Mouse (Mus musculus) G1E-ER4 (cell line): ENCODE data around the gene Scube2. TPM values are rescaled to one million over a fixed set of nuclear protein-coding genes. Genes with fewer than 3 reads are reported as not detected.

Experiments used
- GATA1 ChIP-seq: IDR thresholded peaks from one replicate; pipeline ENCODE4 v1.8.0; 2012; ENCODE audit warnings: low read length, inconsistent platforms
- polyA plus RNA-seq: library from polyadenylated mRNA; stranded (reverse); fragments of >175 nt; gene quantifications from 2 replicates; pipeline ENCODE4 v1.2.3, GENCODE M21; 2012

Gene Scube2
- polyA plus RNA-seq, 1 experiment: 0.08 TPM

DNA sequence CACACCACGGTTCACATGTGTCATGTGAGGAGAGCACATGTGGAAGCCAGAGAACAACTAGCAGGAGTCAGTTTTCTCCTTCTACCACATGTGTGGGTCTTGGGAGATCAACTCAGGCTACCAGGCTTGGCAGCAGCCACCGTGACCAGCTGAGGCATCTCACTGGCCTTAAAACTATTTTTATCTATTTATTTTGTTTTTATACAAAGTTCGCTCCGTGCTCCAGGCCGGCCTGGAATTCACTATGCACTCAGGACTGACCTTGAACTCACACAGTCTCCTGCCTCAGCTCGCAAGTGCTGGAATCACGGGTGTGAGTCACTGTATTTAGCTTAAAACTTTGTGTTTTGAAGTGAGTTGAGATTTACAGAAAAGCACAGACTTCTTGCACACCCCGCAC lies 38.6 kb downstream of the Scube2 start:
- TF ChIP-seq GATA1: no peak

DNA sequence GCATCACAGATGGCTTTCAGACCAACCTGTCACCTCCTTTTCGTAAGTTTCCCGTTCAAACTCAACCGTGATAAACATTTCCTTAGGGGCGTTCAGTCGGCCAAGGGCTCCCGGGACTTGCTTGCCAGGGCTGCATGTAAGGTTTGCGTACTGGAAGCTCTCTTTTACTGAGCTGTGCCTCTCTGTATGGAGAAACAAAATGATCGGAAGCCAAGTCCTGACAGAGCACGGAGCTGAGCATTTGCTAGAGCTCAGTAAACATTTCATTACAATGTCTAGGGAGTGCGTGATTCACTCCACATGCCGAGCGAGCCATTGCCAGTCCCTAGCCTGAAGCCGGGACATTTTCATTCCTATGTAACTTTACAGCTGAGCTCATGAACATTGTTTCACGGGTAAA lies 40.2 kb downstream of the Scube2 start:
- no peak for TF ChIP-seq GATA1

DNA sequence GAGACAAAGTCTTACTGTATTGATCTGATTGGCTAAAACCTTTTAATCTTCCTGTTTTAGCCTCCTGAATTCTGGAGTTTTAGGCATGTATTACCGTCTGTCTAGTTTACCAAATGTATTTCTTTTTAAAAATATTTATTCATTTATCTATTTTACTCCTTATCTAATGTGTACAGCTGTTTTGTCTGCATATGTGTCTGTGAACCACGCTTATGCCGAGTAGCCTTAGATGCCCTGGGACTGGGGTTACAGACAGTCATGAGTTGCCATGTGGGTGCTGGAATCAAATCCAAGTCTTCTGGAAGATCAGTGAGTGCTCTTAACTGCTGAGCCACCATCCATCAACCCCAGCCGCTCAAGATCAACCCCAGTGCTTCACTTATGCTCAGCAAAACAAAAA lies 46.9 kb downstream of the Scube2 start:
- TF ChIP-seq GATA1: no peak

DNA sequence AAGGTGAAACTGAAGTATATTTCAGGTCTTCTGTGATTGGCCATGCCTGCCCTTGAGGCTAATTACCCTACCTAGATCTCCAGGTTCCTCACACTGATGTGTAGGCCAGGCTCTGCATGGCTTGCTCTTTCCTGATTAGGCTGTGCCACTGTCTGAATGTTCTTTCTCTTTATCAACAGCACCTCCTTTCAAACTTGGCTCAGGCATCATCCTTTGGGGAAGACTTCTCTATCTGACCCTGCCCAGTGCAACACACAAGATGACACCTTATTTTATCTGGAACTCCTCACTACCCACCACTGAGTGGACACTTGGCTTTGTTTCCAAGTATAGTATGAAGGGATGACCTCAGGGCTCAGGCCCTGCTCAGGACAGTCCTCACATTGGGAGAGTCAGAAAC lies 47.5 kb downstream of the Scube2 start:
- no peak for TF ChIP-seq GATA1

DNA sequence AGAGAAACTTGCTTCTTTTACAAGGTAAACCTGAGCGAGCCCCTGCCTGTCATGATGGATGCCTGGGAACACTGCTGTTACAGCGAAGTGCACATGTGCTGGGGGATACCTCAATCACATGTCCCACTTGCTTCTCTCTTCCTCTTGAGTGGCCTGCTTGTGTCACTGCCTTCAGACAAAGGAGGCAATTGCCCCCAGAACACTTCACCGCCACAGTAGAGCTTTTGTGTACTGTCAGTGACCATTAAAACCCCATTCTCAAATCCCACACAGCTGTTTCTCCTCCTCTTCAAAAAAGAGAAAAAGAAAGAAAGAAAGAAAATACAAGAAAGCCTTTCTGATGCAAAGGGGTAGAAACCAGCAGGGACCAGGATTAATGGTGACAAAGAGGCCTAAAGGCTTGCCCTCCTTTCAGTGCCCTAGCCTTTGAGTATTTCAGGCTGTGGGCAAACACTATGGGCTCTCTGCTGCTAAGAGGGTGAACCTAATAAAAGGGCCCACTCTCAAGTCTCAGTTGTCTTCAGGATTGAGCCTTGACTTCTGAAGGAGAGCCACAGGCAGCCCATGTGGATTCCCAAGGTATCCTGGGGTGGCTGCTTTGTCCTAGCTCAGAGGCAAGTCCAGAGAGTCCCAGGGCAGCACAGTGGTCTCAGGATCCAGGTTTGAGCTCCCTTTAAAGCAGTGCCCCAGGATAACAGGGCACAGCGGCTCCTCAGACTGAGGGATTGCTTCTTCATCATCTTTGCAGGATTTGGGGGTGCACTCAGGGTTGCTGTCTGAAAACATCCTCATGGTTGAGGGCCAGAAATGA lies 51.9 kb downstream of the Scube2 start:
- no peak for TF ChIP-seq GATA1

DNA sequence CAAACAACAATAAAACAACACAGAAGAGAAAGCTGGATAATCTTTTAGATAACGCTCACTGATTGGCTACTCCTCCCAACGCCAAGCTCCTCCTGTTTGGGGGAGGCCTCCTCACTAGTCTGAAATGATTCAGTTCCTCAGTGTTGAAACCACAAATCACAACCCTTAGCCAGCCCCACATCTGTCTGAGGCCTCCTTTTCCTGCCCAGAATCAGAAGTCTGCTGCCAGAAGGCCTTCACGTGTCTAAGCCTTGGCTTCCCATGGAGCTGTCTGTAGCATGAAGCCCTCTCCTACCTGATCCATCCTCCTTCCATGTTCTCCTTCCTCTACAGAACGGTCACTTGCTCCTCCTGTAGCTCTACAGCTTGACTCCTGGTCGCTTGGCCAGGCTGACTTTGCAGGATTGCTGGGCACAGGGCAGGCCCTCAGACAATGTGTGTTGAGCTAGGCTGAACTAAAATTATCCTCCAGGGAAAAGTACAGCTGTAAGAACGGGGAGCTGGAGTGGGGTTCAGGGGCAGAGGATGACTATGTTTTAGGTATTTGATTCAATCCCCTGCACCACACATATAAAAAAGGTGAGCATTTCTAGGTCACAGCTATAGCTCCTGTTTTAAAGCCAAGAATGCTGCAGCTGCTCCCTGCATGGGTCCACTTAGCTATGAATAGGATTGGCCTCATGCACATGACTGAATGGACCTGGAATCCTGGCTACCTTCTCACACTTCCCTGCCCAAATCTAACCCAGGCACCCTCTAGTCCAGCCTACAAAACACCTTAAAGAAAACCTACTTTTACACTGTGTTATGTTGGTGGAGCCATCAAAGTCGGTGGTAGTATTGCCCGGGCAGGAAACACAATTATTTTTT lies 57.6 kb downstream of the Scube2 start:
- no peak for TF ChIP-seq GATA1

DNA sequence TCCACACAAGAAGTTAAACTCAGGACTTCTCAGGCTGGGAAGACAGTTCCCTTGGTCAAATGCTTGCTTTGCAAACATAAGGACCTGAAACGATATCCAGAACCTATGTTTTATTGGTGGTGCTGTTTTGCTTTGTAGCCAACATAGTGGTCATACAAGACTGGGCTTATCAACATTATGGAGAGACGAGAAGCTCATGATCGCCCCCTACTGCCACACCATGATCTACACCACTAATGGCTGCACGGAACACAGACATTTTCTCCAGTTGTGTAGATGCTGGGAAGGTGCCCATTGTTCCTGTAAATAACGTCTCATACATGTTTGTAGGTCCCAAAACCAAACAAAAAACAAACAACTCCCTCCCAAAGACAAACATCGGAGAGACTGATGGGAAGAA lies 60.6 kb downstream of the Scube2 start:
- TF ChIP-seq GATA1: no peak

DNA sequence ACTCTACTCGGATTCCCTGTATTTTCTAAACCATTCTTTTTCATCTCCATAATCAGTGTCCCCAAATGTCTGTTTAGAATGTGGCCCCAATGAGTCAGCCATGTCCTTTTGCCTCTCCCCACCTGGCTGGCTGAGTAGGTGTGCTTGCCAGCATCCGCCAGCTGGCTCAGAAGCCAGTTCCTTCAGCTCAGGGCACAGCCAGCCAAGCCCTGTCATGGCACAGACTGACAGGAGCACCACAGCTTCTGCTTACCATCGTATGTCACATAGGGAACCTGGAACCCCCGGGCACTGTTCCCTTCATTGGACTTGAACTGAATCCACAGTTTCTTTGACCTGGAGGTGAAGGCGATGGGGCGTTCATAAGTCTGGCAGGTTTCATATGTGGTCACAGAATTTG lies 61.1 kb downstream of the Scube2 start:
- no peak for TF ChIP-seq GATA1

DNA sequence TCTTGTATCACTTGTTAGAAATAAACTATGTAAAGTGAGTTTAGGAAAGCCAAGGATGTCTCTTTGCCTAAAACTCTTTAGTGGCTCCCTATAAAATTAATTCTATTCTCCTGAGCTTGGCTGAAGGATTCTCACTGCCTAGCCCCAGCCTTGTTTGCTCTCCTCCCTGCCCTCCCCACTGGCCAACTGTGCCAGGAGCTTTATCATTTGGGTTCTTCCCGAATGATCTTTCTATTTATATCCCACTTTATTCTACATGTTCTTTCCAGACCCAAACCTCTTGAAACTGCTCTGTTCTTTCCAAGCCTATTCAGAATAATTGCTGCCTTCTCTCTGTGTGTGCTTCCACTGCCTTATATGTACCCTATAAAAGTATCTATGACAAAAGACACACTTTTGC lies 62.0 kb downstream of the Scube2 start:
- no peak for TF ChIP-seq GATA1

DNA sequence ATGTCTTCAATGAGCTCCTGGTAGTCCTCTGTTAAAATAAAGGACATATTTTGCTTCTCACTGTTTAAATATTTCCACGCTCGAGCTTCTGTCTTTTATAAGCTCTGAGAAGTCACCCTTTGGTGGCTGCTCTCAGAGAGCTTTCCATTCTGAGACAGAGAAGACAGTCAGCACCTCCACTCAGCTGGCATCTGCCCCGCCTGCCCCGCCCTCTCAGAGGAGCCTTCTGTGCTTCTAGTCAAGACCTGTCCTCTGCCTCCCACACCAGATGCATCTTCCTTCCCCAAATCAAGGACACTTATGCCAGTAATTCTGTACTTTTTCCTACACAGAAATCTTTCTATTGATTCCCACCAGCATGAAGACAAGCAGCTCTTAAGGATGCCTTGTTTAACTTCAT lies 64.9 kb downstream of the Scube2 start:
- no peak for TF ChIP-seq GATA1

DNA sequence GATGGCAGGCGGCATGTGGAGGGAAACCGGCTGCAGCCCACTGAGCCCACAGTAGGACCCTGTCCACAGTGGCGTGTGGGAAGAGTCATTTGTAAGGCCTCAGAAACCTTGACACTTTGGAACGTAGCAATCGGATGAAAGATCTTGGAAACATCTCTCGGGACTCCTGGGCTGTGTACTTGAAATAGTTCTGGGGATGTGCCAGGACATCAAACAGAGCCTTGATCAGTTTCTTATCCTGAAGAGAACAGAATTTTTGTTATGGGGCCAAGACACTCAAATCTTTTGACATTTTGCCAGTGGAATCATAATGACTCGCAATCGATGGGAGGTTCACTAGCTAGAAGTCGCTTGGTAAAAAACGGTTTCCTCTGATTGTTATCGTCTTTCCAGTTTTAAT lies 66.3 kb downstream of the Scube2 start:
- no peak for TF ChIP-seq GATA1

DNA sequence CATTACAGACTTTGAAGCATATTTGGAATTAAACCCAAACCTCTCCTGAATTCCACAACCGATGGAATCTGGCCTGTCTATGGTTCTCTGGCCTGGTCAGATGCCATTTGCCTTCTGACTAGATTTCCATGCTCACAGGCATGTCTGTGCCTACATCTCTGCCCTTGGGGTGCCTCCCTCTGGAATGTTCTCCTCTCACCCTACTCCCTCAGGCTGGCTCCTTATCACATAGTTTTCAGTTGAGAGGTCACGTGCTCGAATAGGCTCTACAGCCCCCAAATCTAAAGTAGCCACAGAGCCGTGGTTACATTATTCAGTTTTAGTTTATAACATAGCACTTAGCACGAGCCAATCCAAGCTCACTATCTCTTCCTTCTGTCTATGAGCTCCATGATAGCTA lies 69.9 kb downstream of the Scube2 start:
- TF ChIP-seq GATA1: no peak

DNA sequence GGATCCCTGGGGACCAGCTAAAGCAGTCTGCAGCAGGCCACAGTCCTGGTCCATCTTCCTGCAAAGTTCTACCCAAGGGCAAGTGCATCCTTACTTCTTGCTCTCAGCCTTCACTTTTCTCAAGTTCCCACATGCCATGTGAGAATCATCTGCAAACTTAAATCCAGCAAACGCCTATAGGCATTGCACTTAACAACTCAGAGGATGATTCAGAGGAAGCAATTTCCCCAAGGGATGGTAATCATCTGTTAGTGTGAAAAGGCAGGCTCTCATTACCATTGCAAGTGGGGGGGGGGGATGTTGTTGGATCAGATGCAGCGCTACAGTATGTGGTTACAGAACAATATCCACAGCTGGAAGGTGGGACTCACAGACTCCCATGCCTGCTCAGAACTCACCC lies 70.9 kb downstream of the Scube2 start:
- no peak for TF ChIP-seq GATA1

DNA sequence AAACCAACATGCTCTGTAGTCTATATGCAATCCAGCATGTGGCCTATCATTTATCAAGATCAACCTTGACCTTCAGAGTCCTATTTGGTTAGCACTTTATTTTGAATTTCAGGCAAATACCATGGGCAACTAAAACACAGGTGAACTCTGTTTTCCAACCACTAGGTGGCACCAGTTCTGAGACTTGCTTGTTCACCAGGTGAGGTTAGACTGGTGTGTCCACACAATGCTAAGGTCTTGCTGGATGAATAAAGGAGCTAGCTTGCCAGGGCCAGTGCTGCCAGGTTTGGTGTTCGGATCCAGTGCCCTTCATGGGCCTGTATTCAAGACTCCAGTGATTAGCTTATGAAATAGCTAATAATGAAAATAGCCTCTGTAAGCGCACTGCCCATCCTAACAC lies 72.7 kb downstream of the Scube2 start:
- TF ChIP-seq GATA1: no peak

DNA sequence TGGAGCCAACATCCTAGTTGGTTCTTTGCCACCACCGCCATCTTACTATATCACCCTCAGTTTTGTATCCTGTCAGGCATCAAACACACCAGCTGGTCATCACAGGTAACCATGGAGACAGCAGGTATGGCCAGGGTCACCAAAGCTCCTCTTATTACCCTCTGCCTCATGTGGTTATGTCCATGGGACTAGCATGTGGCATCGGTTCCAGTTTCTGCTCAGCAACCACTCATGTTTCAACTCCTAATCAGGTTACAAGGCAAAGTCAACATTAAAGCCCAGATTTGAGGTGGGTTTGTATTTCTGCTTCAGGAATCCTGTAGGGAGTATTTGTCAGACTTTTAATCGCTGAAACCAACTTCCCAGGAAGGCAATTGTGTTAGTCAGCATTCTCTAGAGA lies 74.7 kb downstream of the Scube2 start:
- no peak for TF ChIP-seq GATA1

DNA sequence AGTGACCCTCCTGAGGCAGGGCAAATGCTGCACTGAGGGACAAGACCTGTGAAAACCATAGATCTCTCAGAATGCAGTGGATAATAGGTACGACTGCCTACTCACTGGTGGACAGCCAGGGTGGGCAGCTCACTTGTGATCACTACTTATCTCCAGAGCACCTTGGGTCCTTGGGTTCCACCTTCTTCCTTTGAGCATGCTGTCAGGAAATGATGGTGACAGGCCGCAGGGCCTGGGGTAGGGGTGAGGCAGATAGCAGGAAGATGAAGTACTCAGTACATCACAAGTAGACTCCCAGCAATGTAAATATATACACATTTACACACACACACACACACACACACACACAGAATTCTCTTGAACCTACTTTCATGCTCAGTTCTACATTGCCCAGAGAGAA lies 77.6 kb downstream of the Scube2 start:
- peak; percentile 48 for TF ChIP-seq GATA1

DNA sequence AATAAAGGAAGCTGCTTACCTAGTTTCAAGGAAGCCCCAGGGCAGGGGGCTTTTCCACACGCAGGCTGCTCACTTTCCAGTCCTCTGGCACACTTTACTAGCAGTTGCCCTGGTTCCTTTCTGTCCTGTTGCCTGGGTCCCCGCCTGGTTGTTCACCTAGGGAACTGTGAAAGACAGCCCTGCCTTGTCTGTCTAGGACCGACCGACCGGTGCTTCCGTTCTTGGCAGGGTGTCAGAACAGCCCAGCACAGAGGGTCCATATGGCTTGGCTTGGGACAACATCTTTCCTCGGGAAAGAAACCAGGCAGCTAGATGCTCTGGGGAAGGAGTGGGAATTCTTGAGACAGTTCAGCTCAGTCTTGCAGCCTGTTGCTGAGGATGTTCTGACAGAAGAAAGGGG lies 82.2 kb downstream of the Scube2 start:
- no peak for TF ChIP-seq GATA1
